Mouse (Mus musculus): ENCODE measurements around the gene Srebf1.

GRCm38 (mm10) chr11:60190055-60190641 lies 32.2 kb downstream of the Srebf1 start:
- no peak for TF ChIP-seq CTCF (IDR thresholded peaks at IDR 0.05; ENCODE audit: low read depth)
- TF ChIP-seq EP300 (IDR thresholded peaks at IDR 0.05; ENCODE audit: low read depth) = no peak

Measured in liver, embryonic 14.5 days (tissue).